Mouse (Mus musculus) midbrain, embryonic 15.5 days (tissue): ENCODE measurements around the gene Tcte2. TPM values are rescaled to one million over a fixed set of nuclear protein-coding genes. Genes with fewer than 3 reads are reported as not detected.

Experiments used
- ATAC-seq: fragments of 200-750 bp; cut with Nextera tagmentation; replicated peaks from 2 replicates; pipeline ENCODE4 v1.8.0; 2017; ENCODE audit warnings: moderate TSS enrichment
- H3K27ac ChIP-seq: fragments of 300-500 bp; sonication (generic); 2 replicates; pipeline ENCODE4 v1.5.1; 2015; ENCODE audit warnings: mild to moderate bottlenecking, inconsistent platforms
- H3K27me3 ChIP-seq: fragments of 300-500 bp; sonication (generic); replicated peaks from 2 replicates; pipeline ENCODE4 v1.6.1; 2015; ENCODE audit warnings: inconsistent platforms
- H3K36me3 ChIP-seq: fragments of 300-500 bp; sonication (generic); replicated peaks from 2 replicates; pipeline ENCODE4 v1.6.1; 2015; ENCODE audit warnings: inconsistent platforms
- H3K4me1 ChIP-seq: fragments of 300-500 bp; sonication (generic); 2 replicates; pipeline ENCODE4 v1.6.1; 2015; ENCODE audit warnings: inconsistent platforms
- H3K4me2 ChIP-seq: fragments of 300-500 bp; sonication (generic); 2 replicates; pipeline ENCODE4 v1.6.1; 2015; ENCODE audit warnings: inconsistent platforms, mild to moderate bottlenecking, moderate library complexity
- H3K4me3 ChIP-seq: fragments of 300-500 bp; sonication (generic); 2 replicates; pipeline ENCODE4 v1.5.1; 2015; ENCODE audit warnings: mild to moderate bottlenecking, inconsistent platforms
- H3K9ac ChIP-seq: fragments of 300-500 bp; sonication (generic); 2 replicates; pipeline ENCODE4 v1.6.1; 2015; ENCODE audit warnings: mild to moderate bottlenecking, inconsistent platforms
- H3K9me3 ChIP-seq: fragments of 300-500 bp; sonication (generic); 2 replicates; pipeline ENCODE4 v1.6.1; 2016; ENCODE audit warnings: inconsistent platforms
- WGBS: fragments of 180-500 bp; shearing (Covaris S2); methylation state at CpG from one replicate; pipeline ENCODE4 v1.1.7; 2015; ENCODE audit warnings: mixed read lengths; 5-methylcytosine and 5-hydroxymethylcytosine counted together
- polyA plus RNA-seq: library from polyadenylated mRNA; unstranded; fragments of >200 nt; fragmentation: Nextera tagmentation; extraction: Ambion mirVana; gene quantifications from 2 replicates; pipeline ENCODE4 v1.2.1, GENCODE M21; 2015

The Tcte2 gene
- polyA plus RNA-seq, 1 experiment from 2014 or later = 22.8 TPM

GRCm38 (mm10) chr17:13743709-13744079, 17.9 kb downstream of the Tcte2 start:
- 57% methylated on average over 5 of the region's 5 CpGs for WGBS
- no peak for ATAC-seq
- Histone ChIP-seq H3K27me3 (no peaks in the 10 kb centered on the region), H3K9ac (no peak overlapping the region), H3K4me1 (peaks cover 24% of the 10 kb centered on the region), H3K4me3 (no peak overlapping the region), H3K9me3 (no peaks in the 10 kb centered on the region), H3K36me3 (no peaks in the 10 kb centered on the region), H3K27ac (peak overlapping the region; percentile 13; the same call in 1 of the 2 replicates), H3K4me2 (no peak overlapping the region)

GRCm38 (mm10) chr17:13742941-13743708, 18.5 kb downstream of the Tcte2 start:
- H3K4me1 ChIP-seq = peaks cover 24% of the 10 kb centered on the region
- H3K27me3 ChIP-seq = no peaks in the 10 kb centered on the region
- no peak overlapping the region for H3K4me3 ChIP-seq
- H3K4me2 ChIP-seq = no peak overlapping the region
- no peak overlapping the region for H3K27ac ChIP-seq
- no peaks in the 10 kb centered on the region for H3K36me3 ChIP-seq
- 42% methylated on average over 7 of the region's 7 CpGs for WGBS
- H3K9ac ChIP-seq = 0 out of 2 replicates have a peak overlapping the region, but pooled peaks have one; percentile 12
- H3K9me3 ChIP-seq = no peaks in the 10 kb centered on the region
- ATAC-seq = no peak

DNA sequence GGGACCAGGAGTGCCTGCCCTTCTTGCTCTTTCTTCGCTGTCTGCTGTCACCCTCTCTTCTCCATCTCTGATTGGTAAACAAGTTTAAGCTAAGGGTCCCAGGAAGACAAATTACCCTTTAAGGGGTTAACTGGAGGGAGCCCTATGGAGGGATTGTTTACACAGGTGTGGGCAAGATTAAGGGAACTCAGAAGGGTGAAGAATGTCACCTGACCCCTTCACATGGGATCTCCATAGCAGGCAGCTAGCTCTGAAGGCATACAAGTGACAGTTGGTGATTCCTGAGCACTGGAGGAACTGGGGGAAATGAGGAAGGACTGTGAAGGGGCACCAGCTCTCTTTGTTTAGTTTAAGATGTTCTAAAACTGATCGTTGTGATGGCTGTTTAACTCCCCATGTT, 19.3 kb downstream of the Tcte2 start:
- Histone ChIP-seq H3K9ac (no peak overlapping the region), H3K4me3 (no peak overlapping the region), H3K36me3 (no peaks in the 10 kb centered on the region), H3K4me1 (peaks cover 24% of the 10 kb centered on the region), H3K27me3 (no peaks in the 10 kb centered on the region), H3K9me3 (no peaks in the 10 kb centered on the region), H3K4me2 (no peak overlapping the region), H3K27ac (no peak overlapping the region)
- no peak for ATAC-seq
- 40% methylated on average over 2 of the region's 2 CpGs for WGBS

GRCm38 (mm10) chr17:13741611-13742010, 20.0 kb downstream of the Tcte2 start:
- Histone ChIP-seq H3K9me3 (no peaks in the 10 kb centered on the region), H3K27me3 (no peaks in the 10 kb centered on the region), H3K9ac (no peak overlapping the region), H3K36me3 (no peaks in the 10 kb centered on the region), H3K4me1 (peaks cover 24% of the 10 kb centered on the region), H3K4me2 (no peak overlapping the region), H3K4me3 (no peak overlapping the region), H3K27ac (no peak overlapping the region)
- WGBS = 82% methylated on average over 7 of the region's 7 CpGs
- no peak for ATAC-seq

DNA sequence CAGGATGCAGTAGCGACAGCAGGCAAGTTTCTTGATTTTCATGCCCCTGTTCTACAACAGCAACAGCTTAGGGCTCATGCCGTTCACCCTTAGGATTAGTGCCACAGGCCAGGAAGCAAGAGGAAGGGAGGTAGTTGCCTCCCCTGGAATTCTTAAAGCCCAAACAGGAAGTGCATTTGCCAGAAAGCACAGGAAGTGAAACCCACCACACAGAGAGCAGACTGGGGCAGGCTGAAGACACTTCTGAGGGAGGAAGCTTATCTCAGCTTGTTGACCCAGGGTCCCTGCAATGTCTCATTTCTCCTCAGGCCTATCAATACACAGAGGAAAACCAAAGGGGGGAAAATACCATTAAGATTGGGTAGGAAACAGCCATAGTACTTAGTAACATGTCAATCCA, 20.8 kb downstream of the Tcte2 start:
- Histone ChIP-seq H3K9ac (no peak overlapping the region), H3K27ac (no peak overlapping the region), H3K36me3 (no peaks in the 10 kb centered on the region), H3K27me3 (no peaks in the 10 kb centered on the region), H3K4me1 (peaks cover 30% of the 10 kb centered on the region), H3K4me2 (no peak overlapping the region), H3K4me3 (no peak overlapping the region), H3K9me3 (no peaks in the 10 kb centered on the region)
- ATAC-seq = no peak
- WGBS = 49% methylated on average over 2 of the region's 2 CpGs

DNA sequence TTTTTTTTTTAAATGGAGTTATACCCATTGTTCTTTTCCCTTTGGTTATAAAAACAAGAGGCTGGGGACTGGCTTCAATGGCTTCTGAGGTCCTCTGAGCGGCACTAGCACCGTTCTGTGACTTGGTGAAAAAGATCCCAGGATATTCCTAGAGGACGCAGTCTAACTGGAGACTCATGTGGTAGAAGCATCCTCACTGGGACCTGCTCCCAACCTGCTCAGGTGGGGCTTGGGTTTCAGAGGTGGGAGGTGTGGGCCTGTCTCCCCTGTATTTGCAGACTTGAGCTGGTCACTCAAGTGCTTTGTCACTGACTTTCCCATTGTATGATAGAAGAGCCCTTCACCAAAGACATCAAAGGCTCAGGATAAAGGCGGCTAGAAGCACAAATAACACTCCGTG, 21.6 kb downstream of the Tcte2 start:
- Histone ChIP-seq H3K4me1 (peaks cover 24% of the 10 kb centered on the region), H3K4me2 (no peak overlapping the region), H3K4me3 (no peak overlapping the region), H3K27ac (no peak overlapping the region), H3K27me3 (no peaks in the 10 kb centered on the region), H3K9me3 (no peaks in the 10 kb centered on the region), H3K36me3 (no peaks in the 10 kb centered on the region), H3K9ac (no peak overlapping the region)
- WGBS = 64% methylated on average over 5 of the region's 5 CpGs
- ATAC-seq = no peak

DNA sequence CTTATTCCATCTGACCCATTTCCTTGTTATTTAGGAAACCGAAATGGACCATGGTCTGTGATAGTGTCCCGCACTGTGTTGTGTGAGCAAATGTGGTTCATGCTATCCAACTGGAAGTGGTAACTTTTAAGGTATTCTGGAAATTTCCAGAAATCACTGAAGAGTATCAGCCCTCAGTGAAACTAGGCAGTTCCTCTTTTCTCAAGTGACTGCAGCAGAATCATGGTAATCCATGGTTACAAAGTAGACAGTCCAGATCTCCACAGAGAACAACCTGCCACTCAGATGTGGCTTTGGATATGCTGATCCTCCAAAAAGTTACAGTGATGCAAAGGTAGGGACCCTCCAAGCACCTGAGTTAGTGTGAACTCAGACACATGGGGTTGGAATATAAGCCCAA, 22.7 kb downstream of the Tcte2 start:
- no peak overlapping the region for H3K4me3 ChIP-seq
- H3K4me1 ChIP-seq = peaks cover 19% of the 10 kb centered on the region
- no peak overlapping the region for H3K27ac ChIP-seq
- H3K27me3 ChIP-seq = no peaks in the 10 kb centered on the region
- no peak overlapping the region for H3K4me2 ChIP-seq
- 91% methylated on average over 2 of the region's 2 CpGs for WGBS
- no peaks in the 10 kb centered on the region for H3K9me3 ChIP-seq
- ATAC-seq = no peak
- no peak overlapping the region for H3K9ac ChIP-seq
- H3K36me3 ChIP-seq = no peaks in the 10 kb centered on the region

DNA sequence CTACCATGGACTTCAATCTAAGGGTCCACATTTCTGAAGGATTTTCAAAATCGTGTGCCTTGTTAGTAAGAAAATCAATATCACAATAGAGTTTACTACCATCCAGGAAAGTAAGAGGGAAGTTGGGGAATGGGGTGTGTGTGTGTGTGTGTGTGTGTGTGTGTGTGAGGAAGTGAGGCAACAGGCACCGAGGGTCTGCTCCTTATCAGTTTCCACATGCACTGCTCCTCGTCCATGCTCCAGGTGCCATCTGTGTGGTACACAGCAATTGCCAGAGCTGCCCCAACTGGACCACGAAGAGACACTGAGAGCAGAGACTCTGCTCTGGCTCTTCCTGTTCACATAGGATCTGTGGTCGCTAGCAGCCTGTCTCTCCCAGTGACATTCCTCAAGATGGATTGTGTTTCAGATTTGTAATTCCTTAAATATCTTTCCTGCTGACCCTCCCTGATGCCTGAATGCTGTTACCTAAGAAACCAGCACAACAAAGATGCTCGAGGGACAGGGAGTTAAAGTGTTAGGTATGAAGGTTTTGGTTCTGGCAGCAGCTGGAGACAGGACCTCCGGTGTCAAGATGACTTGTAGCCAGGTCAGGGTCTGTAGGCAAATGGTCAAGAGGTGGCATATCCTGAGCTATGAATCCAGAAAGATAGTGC, 23.4 kb downstream of the Tcte2 start:
- Histone ChIP-seq H3K36me3 (no peaks in the 10 kb centered on the region), H3K4me2 (no peak overlapping the region), H3K27me3 (no peaks in the 10 kb centered on the region), H3K4me1 (peaks cover 12% of the 10 kb centered on the region), H3K4me3 (no peak overlapping the region), H3K9me3 (no peaks in the 10 kb centered on the region), H3K27ac (no peak overlapping the region), H3K9ac (no peak overlapping the region)
- 77% methylated on average over 7 of the region's 7 CpGs for WGBS
- no peak for ATAC-seq

- Histone ChIP-seq H3K27me3 (no peaks in the 10 kb centered on the region), H3K4me2 (no peak overlapping the region), H3K9me3 (no peaks in the 10 kb centered on the region), H3K27ac (peak overlapping the region; percentile 26; the same call in 1 of the 2 replicates), H3K9ac (no peak overlapping the region), H3K36me3 (no peaks in the 10 kb centered on the region), H3K4me1 (peaks cover 8% of the 10 kb centered on the region; the same call in 1 of the 2 replicates), H3K4me3 (no peak overlapping the region)
- 58% methylated on average over 6 of the region's 6 CpGs for WGBS
- ATAC-seq = no peak
Observed at GRCm38 (mm10) chr17:13737336-13737735, 24.3 kb downstream of the Tcte2 start.

DNA sequence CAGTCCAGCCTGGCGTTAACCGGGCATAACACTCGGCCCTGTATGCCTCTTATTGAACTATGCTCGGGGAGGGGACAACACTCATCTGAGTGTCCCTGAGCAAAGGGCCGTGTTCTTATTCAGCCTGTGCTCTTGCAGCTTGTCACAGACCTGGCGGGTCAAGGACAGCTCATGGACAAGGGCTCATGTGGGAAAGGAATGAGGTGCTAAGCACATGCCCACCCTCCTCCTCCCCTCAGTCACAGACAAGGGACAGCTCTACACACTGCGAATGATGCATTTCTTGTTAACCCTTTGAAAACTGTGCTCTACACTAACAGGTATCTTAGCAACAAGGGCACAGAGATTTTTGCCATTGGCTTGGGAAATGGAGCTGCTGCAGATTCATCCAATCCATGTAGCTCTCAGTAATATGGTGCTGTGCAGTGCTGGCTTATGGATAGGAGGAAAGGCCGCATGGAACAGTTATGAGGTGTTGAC, 25.8 kb downstream of the Tcte2 start:
- peak; percentile 62 for ATAC-seq
- no peak overlapping the region for H3K9ac ChIP-seq
- H3K4me1 ChIP-seq = peaks cover 8% of the 10 kb centered on the region; the same call in 1 of the 2 replicates
- H3K4me3 ChIP-seq = no peak overlapping the region
- H3K4me2 ChIP-seq = no peak overlapping the region
- WGBS = 71% methylated on average over 8 of the region's 8 CpGs
- H3K36me3 ChIP-seq = no peaks in the 10 kb centered on the region
- H3K9me3 ChIP-seq = no peaks in the 10 kb centered on the region
- H3K27ac ChIP-seq = no peak overlapping the region
- H3K27me3 ChIP-seq = no peaks in the 10 kb centered on the region

DNA sequence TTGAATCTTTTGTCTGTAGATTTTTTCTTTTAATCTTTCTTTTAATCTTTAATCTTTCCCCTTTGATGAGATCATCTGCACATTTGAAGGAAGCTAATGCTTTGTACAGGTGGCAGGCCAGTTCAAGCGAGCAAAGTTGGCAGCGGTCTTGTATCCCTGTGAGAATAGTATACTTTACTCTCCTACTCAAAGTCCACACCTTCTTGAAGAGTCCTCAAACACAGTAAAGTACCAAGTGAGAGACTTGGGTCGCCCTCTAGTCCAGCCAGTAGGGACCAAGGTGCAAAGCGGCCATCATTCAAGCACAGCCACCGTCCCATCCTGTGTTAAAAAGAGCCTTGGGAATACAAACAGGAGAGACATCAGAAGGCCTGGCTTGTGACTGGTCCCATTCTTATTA, 26.6 kb downstream of the Tcte2 start:
- no peaks in the 10 kb centered on the region for H3K9me3 ChIP-seq
- ATAC-seq = no peak
- H3K4me2 ChIP-seq = no peak overlapping the region
- WGBS = 78% methylated on average over 5 of the region's 5 CpGs
- H3K9ac ChIP-seq = no peak overlapping the region
- H3K27ac ChIP-seq = no peak overlapping the region
- no peaks in the 10 kb centered on the region for H3K27me3 ChIP-seq
- H3K36me3 ChIP-seq = no peaks in the 10 kb centered on the region
- no peak overlapping the region for H3K4me3 ChIP-seq
- peaks cover 8% of the 10 kb centered on the region; the same call in 1 of the 2 replicates for H3K4me1 ChIP-seq

- 88% methylated on average over 5 of the region's 5 CpGs for WGBS
- Histone ChIP-seq H3K4me2 (no peak overlapping the region), H3K27ac (no peak overlapping the region), H3K9ac (no peak overlapping the region), H3K36me3 (no peaks in the 10 kb centered on the region), H3K4me1 (peaks cover 8% of the 10 kb centered on the region; the same call in 1 of the 2 replicates), H3K9me3 (no peaks in the 10 kb centered on the region), H3K4me3 (no peak overlapping the region), H3K27me3 (no peaks in the 10 kb centered on the region)
- ATAC-seq = no peak
Observed at GRCm38 (mm10) chr17:13733971-13734370, 27.7 kb downstream of the Tcte2 start.
